Mouse (Mus musculus) forebrain, embryonic 10.5 days (tissue): ENCODE data around the gene Cd48. TPM values are rescaled to one million over a fixed set of nuclear protein-coding genes. Genes with fewer than 3 reads are reported as not detected.

Source experiments
- DNase-seq: peaks from one replicate; pipeline ENCODE4 v3.0.0-alpha.2; 2017; ENCODE audit warnings: low spot score; ENCODE audit errors: extremely low spot score
- H3K27ac ChIP-seq: fragments of 300-500 bp; sonication (generic); 2 replicates; pipeline ENCODE4 v1.5.1; 2016; ENCODE audit warnings: mild to moderate bottlenecking
- H3K27me3 ChIP-seq: fragments of 300-500 bp; sonication (generic); 2 replicates; pipeline ENCODE4 v1.6.1; 2016; ENCODE audit warnings: mild to moderate bottlenecking; ENCODE audit not compliant: poor library complexity, severe bottlenecking
- H3K36me3 ChIP-seq: fragments of 300-500 bp; sonication (generic); replicated peaks from 2 replicates; pipeline ENCODE4 v1.6.1; 2016; ENCODE audit warnings: mild to moderate bottlenecking, moderate library complexity
- H3K4me1 ChIP-seq: fragments of 300-500 bp; sonication (generic); 2 replicates; pipeline ENCODE4 v1.6.1; 2016
- H3K4me3 ChIP-seq: fragments of 300-500 bp; sonication (generic); 2 replicates; pipeline ENCODE4 v1.5.1; 2016; ENCODE audit warnings: mild to moderate bottlenecking, moderate library complexity
- H3K9me3 ChIP-seq: fragments of 300-500 bp; sonication (generic); 2 replicates; pipeline ENCODE4 v1.6.1; 2016; ENCODE audit warnings: mild to moderate bottlenecking, moderate library complexity
- WGBS: fragments of 180-500 bp; shearing (Covaris S2); methylation state at CpG from one replicate; pipeline ENCODE4 v1.1.7; 2016; 5-methylcytosine and 5-hydroxymethylcytosine counted together
- microRNA-seq: library from miRNA; unstranded; fragments of <30 nt; microRNA quantifications from one replicate; pipeline ENCODE4, GENCODE M21; 2017
- polyA plus RNA-seq: library from polyadenylated mRNA; unstranded; fragments of >200 nt; fragmentation: Nextera tagmentation; extraction: Ambion mirVana; gene quantifications from 2 replicates; pipeline ENCODE4 v1.2.1, GENCODE M21; 2016

Cd48 gene
- polyA plus RNA-seq, 1 experiment from 2014 or later: 0.31 TPM

GRCm38 (mm10) chr1:171716232-171716631 is 34.4 kb downstream of the Cd48 start:
- WGBS: 98% methylated on average over 1 of the region's 1 CpGs

GRCm38 (mm10) chr1:171731195-171731594 is 49.4 kb downstream of the Cd48 start:
- no peaks in the 10 kb centered on the region for H3K4me1 ChIP-seq
- no peaks in the 10 kb centered on the region for H3K36me3 ChIP-seq
- peaks cover 16% of the 10 kb centered on the region for H3K9me3 ChIP-seq
- no peaks in the 10 kb centered on the region for H3K27me3 ChIP-seq
- DNase-seq: no peak
- H3K4me3 ChIP-seq: no peak overlapping the region
- no peak overlapping the region for H3K27ac ChIP-seq

More at GRCm38 (mm10) chr1:171716232-171716631, 34.4 kb downstream of the Cd48 start:
- no peak for DNase-seq
- no peaks in the 10 kb centered on the region for H3K4me1 ChIP-seq
- no peak overlapping the region for H3K4me3 ChIP-seq
- no peak overlapping the region for H3K27ac ChIP-seq
- H3K36me3 ChIP-seq: no peaks in the 10 kb centered on the region
- no peaks in the 10 kb centered on the region for H3K9me3 ChIP-seq
- no peaks in the 10 kb centered on the region for H3K27me3 ChIP-seq

GRCm38 (mm10) chr1:171734898-171735297 is 53.1 kb downstream of the Cd48 start:
- Histone ChIP-seq H3K4me3 (no peak overlapping the region), H3K9me3 (no peaks in the 10 kb centered on the region), H3K27me3 (no peaks in the 10 kb centered on the region), H3K4me1 (no peaks in the 10 kb centered on the region), H3K36me3 (no peaks in the 10 kb centered on the region), H3K27ac (no peak overlapping the region)
- 92% methylated on average over 6 of the region's 6 CpGs for WGBS
- DNase-seq: no peak

GRCm38 (mm10) chr1:171748127-171748969 is 66.5 kb downstream of the Cd48 start:
- no peak overlapping the region for H3K4me3 ChIP-seq
- no peaks in the 10 kb centered on the region for H3K27me3 ChIP-seq
- WGBS: 85% methylated on average over 3 of the region's 3 CpGs
- no peak for DNase-seq
- no peaks in the 10 kb centered on the region for H3K4me1 ChIP-seq
- no peaks in the 10 kb centered on the region for H3K36me3 ChIP-seq
- no peak overlapping the region for H3K27ac ChIP-seq
- no peaks in the 10 kb centered on the region for H3K9me3 ChIP-seq

Small RNAs within 50 kb of the gene (microRNA-seq; reads per million reads assigned to microRNA genes)
- not detected for gene Mir7683

Other genes starting within 250 kb of the Cd48 start
- gene F11r, start 244.5 kb upstream of the Cd48 start, polyA plus RNA-seq: 16.2 and 16.5 TPM in 2 replicates
- 8.0 and 8.5 TPM in 2 replicates for gene Alyref2, start 178.5 kb upstream of the Cd48 start, polyA plus RNA-seq
- gene Itln1, start 146.7 kb upstream of the Cd48 start, polyA plus RNA-seq: not detected in 2 replicates
- gene Cd244a, start 122.8 kb upstream of the Cd48 start, polyA plus RNA-seq: not detected in 2 replicates
- not detected in 2 replicates for gene Ly9, start 74.6 kb upstream of the Cd48 start, polyA plus RNA-seq
- gene Slamf7, start 29.0 kb upstream of the Cd48 start, polyA plus RNA-seq: not detected in 2 replicates
- 0.18 and 0.19 TPM in 2 replicates for gene Slamf1, start 85.1 kb downstream of the Cd48 start, polyA plus RNA-seq
- 0.42 and 0.46 TPM in 2 replicates for gene Cd84, start 157.7 kb downstream of the Cd48 start, polyA plus RNA-seq
- gene Gm10521, start 213.7 kb downstream of the Cd48 start, polyA plus RNA-seq: not detected in 2 replicates
- gene Slamf6, start 235.5 kb downstream of the Cd48 start, polyA plus RNA-seq: 0.11 and 0.15 TPM in 2 replicates